Mouse (Mus musculus) thymus, postnatal 10 days (tissue): ENCODE measurements around the gene Rassf6.

Experiments used
- DNase-seq, 2 experiments: peaks; one replicate each; pipeline ENCODE4 v3.0.0; 2021; ENCODE audit warnings: low spot score in 2 of 2

The Rassf6 gene

DNA sequence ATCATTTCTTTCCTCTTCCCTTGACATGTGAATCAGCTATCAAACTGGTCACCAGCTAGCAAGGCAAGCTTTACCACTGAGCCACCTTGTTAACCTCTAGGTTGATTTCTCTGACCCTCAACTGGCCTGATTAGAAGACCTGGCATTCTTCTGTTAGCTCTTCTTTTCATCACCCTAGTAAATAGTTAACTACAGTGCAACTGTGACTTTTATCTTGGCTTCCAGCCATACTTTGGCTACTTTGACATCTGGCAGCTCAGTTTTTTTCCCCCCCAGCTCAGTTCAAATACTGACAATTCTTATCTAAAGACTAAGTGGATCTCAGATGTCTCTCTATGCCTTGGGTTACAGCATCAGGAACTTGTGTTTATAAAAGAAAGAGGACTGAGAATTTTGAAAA, 72.1 kb downstream of the Rassf6 start:
- DNase-seq: no peak

GRCm38 (mm10) chr5:90567788-90568187, 72.7 kb downstream of the Rassf6 start:
- DNase-seq: no peak

DNA sequence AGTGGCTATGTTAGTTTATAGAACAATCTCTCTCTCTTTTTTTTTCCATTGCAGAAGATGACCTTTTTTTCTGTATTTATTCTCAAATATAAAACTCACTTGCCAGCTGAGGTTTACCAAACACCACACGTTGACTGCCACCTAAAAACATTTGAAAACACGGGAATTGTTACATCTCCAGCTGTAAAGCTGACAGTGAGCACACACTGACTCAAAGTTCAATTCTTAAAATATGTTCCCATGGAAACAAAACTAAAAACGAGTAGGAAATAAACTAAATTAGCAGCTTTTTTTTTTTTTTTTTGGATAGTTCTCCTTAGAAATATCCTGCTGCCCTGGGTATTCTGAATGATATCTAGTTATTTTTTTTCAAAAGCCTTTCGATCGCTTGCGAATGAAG, 75.3 kb downstream of the Rassf6 start:
- no peak for DNase-seq

GRCm38 (mm10) chr5:90564161-90564560, 76.3 kb downstream of the Rassf6 start:
- DNase-seq: no peak

GRCm38 (mm10) chr5:90562880-90563279, 77.6 kb downstream of the Rassf6 start:
- DNase-seq: no peak

DNA sequence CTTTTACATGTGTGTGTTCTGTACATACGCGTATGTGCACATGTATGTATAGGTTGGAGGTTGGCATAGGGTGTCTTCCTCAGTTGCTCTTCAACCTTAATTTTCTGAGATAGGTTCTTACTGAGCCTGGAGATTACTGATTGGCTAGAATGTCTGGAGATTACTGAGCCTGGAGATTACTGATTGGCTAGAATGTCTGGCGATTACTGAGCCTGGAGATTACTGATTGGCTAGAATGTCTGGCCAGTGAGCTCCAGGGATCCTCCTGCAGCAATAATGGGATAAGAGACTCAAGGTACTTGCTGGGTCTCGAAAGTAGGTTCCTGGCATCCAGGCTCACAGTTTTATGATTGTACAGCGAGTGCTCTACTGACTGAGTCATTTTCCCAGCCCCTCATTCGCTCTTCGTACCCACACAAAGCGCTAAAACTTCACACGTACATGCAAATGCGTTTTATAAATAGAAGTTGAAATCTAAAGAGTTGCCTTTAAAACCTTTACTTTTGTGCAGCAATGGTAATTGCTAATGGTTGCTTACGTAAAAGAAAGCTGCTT, 78.7 kb downstream of the Rassf6 start:
- DNase-seq: no peak

- no peak for DNase-seq
Observed at GRCm38 (mm10) chr5:90560743-90561142, 79.7 kb downstream of the Rassf6 start, which contains the start of gene 5830473C10Rik. TSS of gene 5830473C10Rik (plus strand) at chr5:90561107.

DNA sequence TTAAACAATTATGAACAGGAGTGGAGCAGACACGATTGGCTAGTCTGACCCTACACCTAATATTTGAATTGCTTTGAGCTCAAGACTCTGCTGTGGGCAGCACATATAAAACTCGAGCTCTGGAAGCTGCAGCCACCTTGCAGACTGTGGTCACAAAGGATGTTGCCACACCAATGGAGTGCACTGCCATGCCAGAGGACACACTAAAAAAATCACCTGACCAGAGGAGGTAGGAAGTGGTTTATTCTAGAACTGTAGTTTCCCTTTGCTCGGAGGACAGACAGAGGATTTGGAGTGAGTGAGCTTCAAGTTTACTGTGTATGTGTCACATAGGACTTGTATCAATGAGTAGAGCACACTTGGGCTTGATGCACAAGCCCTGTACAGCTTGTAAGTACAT, 84.4 kb downstream of the Rassf6 start:
- no peak for DNase-seq
